Mouse (Mus musculus) layer of hippocampus, postnatal 36 days (tissue): ENCODE measurements at regions not wholly inside any gene's neighbourhood (a gene's known extent, or its start where the extent isn't known, plus 50 kb on each side); places are given as distances from the start of the nearest gene placed in this dataset.
A peak's percentile ranks its signal among the peaks of the same experiment; 100 is the strongest.

Experiments
- DNase-seq, 2 experiments: peaks; one replicate each; pipeline ENCODE4 v3.0.0; 2022

- no peak for DNase-seq
These were observed 477.0 kb downstream of the Trhde start for GRCm38 (mm10) chr10:114325097-114325496.

- DNase-seq = no peak
These were observed 480.6 kb downstream of the Trhde start for GRCm38 (mm10) chr10:114321510-114321909.

- DNase-seq = peak; percentile 52 to 57
These were observed 483.6 kb downstream of the Trhde start for GRCm38 (mm10) chr10:114318516-114318915.
